Mouse (Mus musculus) small intestine, adult 2 months (tissue): ENCODE results near the gene St7.

ENCODE experiments used
- CTCF ChIP-seq: fragments of 200-500 bp; IDR thresholded peaks from 2 replicates; pipeline ENCODE4 v1.5.1; 2012; ENCODE audit warnings: low read depth, mild to moderate bottlenecking, control low read depth, inconsistent platforms, low read length, moderate library complexity, mixed read lengths; ENCODE audit not compliant: insufficient replicate concordance, insufficient read length; ENCODE audit errors: extremely low read depth
- POLR2A ChIP-seq: fragments of 200-500 bp; IDR thresholded peaks from 2 replicates; pipeline ENCODE4 v1.6.1; 2012; ENCODE audit warnings: low read depth, mild to moderate bottlenecking, control low read depth, inconsistent platforms, low read length, moderate library complexity

DNA sequence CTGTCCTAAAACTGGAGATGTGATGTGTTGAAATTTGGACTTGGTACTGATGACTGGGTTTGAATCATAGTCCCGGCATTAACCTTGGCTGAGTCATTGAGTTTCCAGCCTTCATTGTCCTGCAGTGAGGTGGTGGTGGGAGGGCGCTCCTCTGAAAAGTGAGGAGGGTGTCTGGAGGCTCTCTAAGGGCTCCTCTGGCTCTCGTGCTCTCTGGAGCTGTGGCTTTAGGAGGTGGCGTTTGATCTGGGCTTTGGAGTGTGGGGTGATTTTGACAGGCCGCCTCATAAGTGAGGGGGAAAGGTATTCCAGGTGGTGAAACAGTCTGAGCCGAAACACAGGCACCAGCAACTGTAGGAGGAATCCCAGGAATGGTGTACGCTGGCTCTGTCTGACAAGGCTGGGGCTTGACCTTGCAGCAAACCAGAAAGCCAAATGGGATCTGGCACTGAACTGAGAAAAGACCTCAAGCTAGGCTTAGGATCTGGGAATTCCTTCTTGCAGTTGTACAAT is 184.0 kb downstream of the St7 start:
- TF ChIP-seq CTCF, result no peak
- no peak for TF ChIP-seq POLR2A
